Mouse (Mus musculus) right cerebral cortex, postnatal 25 days (tissue): ENCODE results near the gene Ppp1ca.

Source experiments
- DNase-seq: peaks from one replicate; pipeline ENCODE4 v3.0.0; 2022

Ppp1ca gene

GRCm38 (mm10) chr19:4191528-4192250, at the start of gene Ppp1ca:
TSS of gene Ppp1ca (plus strand) at chr19:4192065.
- peak; percentile 92 for DNase-seq

- no peak for DNase-seq
Observed at GRCm38 (mm10) chr19:4142416-4143173, 49.3 kb upstream of the Ppp1ca start.

GRCm38 (mm10) chr19:4143759-4144268, 48.1 kb upstream of the Ppp1ca start, which contains the start of gene Cabp4:
TSS of gene Cabp4 (minus strand) at chr19:4144033.
- DNase-seq, result no peak

GRCm38 (mm10) chr19:4144550-4145498, 47.0 kb upstream of the Ppp1ca start:
- no peak for DNase-seq

- DNase-seq, result no peak
Observed at GRCm38 (mm10) chr19:4145936-4146335, 45.9 kb upstream of the Ppp1ca start.

- no peak for DNase-seq
Observed at GRCm38 (mm10) chr19:4146366-4147021, 45.4 kb upstream of the Ppp1ca start.

GRCm38 (mm10) chr19:4147022-4147405, 44.9 kb upstream of the Ppp1ca start:
- no peak for DNase-seq

GRCm38 (mm10) chr19:4147782-4148490, 43.9 kb upstream of the Ppp1ca start:
- DNase-seq, result no peak

GRCm38 (mm10) chr19:4148491-4148806, 43.4 kb upstream of the Ppp1ca start, which contains the start of gene Coro1b:
TSS of gene Coro1b (plus strand) at chr19:4148619.
- DNase-seq, result peak; percentile 91

- DNase-seq, result no peak
Observed at GRCm38 (mm10) chr19:4148819-4149218, 43.0 kb upstream of the Ppp1ca start.

- no peak for DNase-seq
Observed at GRCm38 (mm10) chr19:4149283-4149682, 42.6 kb upstream of the Ppp1ca start.

- DNase-seq, result no peak
Observed at GRCm38 (mm10) chr19:4149764-4150461, 42.0 kb upstream of the Ppp1ca start.

GRCm38 (mm10) chr19:4150567-4151487, 41.0 kb upstream of the Ppp1ca start:
- DNase-seq, result no peak

- DNase-seq, result no peak
Observed at GRCm38 (mm10) chr19:4151488-4151860, 40.4 kb upstream of the Ppp1ca start.

GRCm38 (mm10) chr19:4151898-4152297, 40.0 kb upstream of the Ppp1ca start:
- no peak for DNase-seq

- DNase-seq, result no peak
Observed at GRCm38 (mm10) chr19:4152445-4153231, 39.2 kb upstream of the Ppp1ca start.

- no peak for DNase-seq
Observed at GRCm38 (mm10) chr19:4153232-4153654, 38.6 kb upstream of the Ppp1ca start, which contains the start of gene Ptprcap. TSS of gene Ptprcap (plus strand) at chr19:4153604.

GRCm38 (mm10) chr19:4154437-4155222, 37.2 kb upstream of the Ppp1ca start:
- DNase-seq, result no peak
